Mouse (Mus musculus): ENCODE measurements around the gene Lgmn.

- TF ChIP-seq EP300 (optimal IDR thresholded peaks at IDR 0.05) (no peak), CTCF (IDR thresholded peaks at IDR 0.05; ENCODE audit: low read depth) (no peak)
Measured at GRCm38 (mm10) chr12:102370931-102371500, 68.6 kb downstream of the Lgmn start.

Measured in stomach, postnatal 0 days (tissue).